Mouse (Mus musculus): ENCODE measurements around the gene Sox9. TPM values are rescaled to one million over a fixed set of nuclear protein-coding genes. Genes with fewer than 3 reads are reported as not detected.

The Sox9 gene
- polyA plus RNA-seq, 2 experiments from 2014 or later, result not detected

- no peak for ATAC-seq
Measured at GRCm38 (mm10) chr11:112801189-112801818, 19.3 kb downstream of the Sox9 start.

- ATAC-seq, result no peak
Measured at GRCm38 (mm10) chr11:112807838-112808506, 25.9 kb downstream of the Sox9 start.

- ATAC-seq, result no peak
Measured at GRCm38 (mm10) chr11:112810447-112811151, 28.6 kb downstream of the Sox9 start.

- no peak for ATAC-seq
Measured at GRCm38 (mm10) chr11:112811152-112811871, 29.3 kb downstream of the Sox9 start.

GRCm38 (mm10) chr11:112817829-112818650 is 36.0 kb downstream of the Sox9 start:
- ATAC-seq, result no peak

- no peak for ATAC-seq
Measured at GRCm38 (mm10) chr11:112818651-112819270, 36.7 kb downstream of the Sox9 start.

- no peak for ATAC-seq
Measured at GRCm38 (mm10) chr11:112821536-112821935, 39.5 kb downstream of the Sox9 start.

- ATAC-seq, result no peak
Measured at GRCm38 (mm10) chr11:112824146-112824545, 42.1 kb downstream of the Sox9 start.

- no peak for ATAC-seq
Measured at GRCm38 (mm10) chr11:112826193-112827043, 44.4 kb downstream of the Sox9 start.

GRCm38 (mm10) chr11:112827044-112827347 is 45.0 kb downstream of the Sox9 start:
- no peak for ATAC-seq

GRCm38 (mm10) chr11:112828553-112829287 is 46.7 kb downstream of the Sox9 start:
- ATAC-seq, result no peak

- ATAC-seq, result no peak
Measured at GRCm38 (mm10) chr11:112834245-112835005, 52.4 kb downstream of the Sox9 start.

GRCm38 (mm10) chr11:112835468-112836092 is 53.6 kb downstream of the Sox9 start:
- no peak for ATAC-seq

Measured in activated CD4-positive, CD25-positive, alpha-beta regulatory T cell, adult 4 months (primary cell).